Mouse (Mus musculus) heart, postnatal 4 days (tissue): ENCODE data around the gene Naa38. TPM values are rescaled to one million over a fixed set of nuclear protein-coding genes. Genes with fewer than 3 reads are reported as not detected.

Experiments
- DNase-seq: peaks from one replicate; pipeline ENCODE4 v3.0.0; 2021
- total RNA-seq, 2 experiments: library from RNA; stranded (reverse); gene quantifications; 2 replicates each; pipeline ENCODE4 v1.2.3; 2021

The Naa38 gene
- total RNA-seq: 100 to 1,000 TPM in 1 of 2 experiments, 10 to 100 TPM in 1; 92.3 to 101 TPM

- peak; percentile 88 for DNase-seq
Observed at GRCm38 (mm10) chr11:69395235-69395633, at the start of gene Naa38, which contains the start of gene Cyb5d1. Gene Naa38, plus strand, starts transcription at chr11:69395487. Gene Cyb5d1, minus strand, starts transcription at chr11:69395631.

GRCm38 (mm10) chr11:69346441-69346840, 48.8 kb upstream of the Naa38 start:
- no peak for DNase-seq

- DNase-seq: no peak
Observed at GRCm38 (mm10) chr11:69356544-69356943, 38.7 kb upstream of the Naa38 start.

GRCm38 (mm10) chr11:69357690-69358089, 37.6 kb upstream of the Naa38 start:
- no peak for DNase-seq

DNA sequence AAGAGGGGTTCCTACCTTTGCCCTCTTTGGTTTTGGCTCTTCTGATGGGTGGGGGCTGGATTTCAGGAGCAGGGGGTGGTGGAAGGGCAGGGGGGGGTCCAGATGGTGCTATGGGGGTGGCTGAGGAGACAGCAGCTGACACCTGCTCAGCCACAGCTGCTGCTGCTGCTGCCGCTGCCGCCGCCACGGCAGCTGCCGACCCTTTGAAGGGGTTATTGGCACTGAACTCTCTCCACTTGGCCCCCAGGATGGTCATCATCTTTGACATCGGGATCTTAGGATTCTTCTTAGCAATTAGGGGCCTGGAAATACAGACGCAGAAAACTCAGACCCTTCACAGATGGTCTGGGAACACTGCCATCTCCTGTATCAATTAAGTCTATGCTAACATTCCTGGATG, 33.3 kb upstream of the Naa38 start:
- no peak for DNase-seq

GRCm38 (mm10) chr11:69362479-69362878, 32.8 kb upstream of the Naa38 start:
- DNase-seq: no peak

DNA sequence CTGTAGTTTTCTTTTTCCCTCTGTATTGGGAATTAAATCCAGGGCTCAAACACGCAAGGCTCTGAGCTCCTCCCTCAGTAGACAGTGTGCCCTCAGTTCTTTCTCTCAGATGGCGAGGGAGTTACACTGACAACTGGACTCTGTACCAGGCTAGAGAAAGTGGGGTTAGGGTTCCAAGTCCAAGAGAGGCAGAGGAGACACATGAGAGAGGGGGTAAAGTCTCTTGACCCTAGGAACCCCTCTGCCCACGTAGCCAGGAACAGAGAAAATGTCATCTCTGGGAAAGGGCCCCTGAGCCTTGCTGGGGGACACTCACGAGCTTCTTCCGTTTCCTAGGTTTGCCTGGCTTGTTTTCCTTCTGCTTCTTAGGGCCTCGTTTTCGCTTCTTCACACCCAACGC, 30.9 kb upstream of the Naa38 start:
- DNase-seq: no peak

DNA sequence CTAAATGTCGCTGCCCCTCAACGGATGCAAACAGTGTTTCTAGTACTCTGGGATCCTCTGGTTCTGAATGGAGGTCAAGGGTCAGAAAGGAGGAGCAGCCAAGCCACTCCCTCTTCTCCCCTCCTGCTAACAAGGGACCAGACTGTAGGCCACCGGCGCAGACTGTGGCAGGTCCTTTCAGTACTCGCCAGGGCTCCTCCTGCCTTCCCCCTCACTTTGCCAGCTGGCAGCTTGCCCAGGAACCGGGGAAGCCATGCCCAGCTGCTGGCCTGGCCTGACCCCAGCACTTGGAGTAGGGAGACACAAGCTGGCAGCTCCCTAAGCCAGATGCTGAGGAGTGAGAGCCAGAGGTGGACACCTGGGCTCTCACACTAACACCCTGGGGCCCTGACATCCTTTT, 30.4 kb upstream of the Naa38 start:
- peak; percentile 99 for DNase-seq

DNA sequence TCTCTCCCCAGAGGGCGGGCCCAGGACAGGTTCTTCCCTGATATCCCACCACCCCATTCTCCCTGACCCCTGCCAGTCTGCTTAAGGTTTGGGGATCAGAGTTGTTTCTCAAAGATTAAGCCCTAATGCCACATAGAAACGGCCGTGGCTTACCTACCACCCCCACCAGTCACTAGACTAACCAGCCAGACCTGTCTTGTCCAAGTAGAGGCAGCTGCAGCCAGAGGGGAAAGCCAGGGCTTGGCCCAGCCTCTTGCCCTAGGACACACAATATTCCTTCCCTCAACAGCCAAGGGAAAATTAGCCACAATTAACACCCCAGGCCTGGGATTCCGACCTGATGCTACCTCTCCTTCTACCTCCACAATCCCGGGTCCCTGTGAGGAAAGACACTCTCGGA, 29.6 kb upstream of the Naa38 start:
- no peak for DNase-seq

DNA sequence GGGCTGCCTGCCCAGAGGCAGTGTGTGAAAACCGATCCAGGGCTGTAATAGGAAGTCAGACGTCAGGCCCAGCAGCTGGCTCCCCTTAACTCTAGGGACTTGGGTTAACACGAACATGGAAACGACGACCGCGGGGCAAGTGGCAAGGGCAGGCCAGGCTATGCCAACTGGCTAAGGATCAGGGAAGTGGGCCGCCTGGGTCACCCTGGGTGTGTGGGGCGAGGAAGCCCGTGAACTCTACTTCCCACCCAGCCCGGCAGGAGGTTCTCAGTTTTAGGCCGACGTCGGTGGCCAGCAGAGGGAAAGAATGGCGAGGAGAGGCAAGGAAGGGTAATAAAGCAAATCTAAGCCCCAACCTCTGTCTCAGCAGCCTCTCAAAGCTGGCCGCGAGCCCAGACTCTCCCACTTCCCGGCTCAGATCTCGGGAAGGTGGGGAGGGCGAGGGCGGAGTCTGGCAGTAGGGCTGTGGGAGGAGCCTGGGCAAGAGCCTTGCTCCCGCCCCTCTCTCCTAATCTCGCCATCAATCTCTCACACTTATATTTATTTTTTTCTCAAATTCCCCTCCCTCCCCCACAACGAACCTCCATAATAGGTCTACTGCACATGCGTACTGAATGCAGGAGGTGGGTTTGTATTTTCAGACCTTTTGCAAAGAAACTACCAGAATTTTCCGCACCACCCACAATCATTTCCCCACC, 29.0 kb upstream of the Naa38 start:
- peak; percentile 97 for DNase-seq

- no peak for DNase-seq
Observed at GRCm38 (mm10) chr11:69366855-69367615, 28.3 kb upstream of the Naa38 start.

DNA sequence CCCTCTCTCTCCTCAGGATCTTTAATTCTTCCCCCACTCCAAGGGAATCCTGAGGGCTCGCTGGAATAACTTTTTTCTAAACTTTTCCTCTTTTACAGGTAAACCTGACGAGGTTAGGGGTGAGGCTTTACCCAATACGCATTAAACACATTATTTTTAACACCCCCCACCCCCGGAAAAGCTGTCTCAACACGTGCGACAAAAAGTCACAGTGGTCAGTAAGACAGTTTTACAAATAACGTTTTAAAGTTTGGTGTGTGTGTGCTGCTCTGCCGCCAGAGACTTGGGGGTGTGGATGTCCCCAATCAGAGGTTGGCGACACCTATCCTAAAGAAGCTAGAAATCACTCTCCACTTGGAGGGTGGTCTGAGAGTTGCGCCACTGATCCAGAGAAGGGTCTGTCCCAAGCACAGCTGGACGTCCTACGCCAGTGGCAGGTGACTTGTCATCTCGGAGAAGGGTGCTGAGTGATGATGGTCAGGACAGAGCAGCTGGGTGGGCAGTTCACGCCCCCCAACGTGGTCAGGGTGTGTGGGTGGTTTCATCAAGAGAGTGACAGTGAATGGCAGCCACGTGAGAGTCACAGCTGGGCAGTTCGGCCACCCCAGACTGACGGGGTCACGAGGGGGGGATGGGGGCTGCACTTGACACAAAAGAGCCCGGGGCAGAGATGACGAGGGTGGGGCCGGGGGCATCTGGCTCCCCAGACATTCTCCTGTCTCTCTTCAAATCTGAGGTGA, 27.5 kb upstream of the Naa38 start:
- DNase-seq: peak; percentile 50

DNA sequence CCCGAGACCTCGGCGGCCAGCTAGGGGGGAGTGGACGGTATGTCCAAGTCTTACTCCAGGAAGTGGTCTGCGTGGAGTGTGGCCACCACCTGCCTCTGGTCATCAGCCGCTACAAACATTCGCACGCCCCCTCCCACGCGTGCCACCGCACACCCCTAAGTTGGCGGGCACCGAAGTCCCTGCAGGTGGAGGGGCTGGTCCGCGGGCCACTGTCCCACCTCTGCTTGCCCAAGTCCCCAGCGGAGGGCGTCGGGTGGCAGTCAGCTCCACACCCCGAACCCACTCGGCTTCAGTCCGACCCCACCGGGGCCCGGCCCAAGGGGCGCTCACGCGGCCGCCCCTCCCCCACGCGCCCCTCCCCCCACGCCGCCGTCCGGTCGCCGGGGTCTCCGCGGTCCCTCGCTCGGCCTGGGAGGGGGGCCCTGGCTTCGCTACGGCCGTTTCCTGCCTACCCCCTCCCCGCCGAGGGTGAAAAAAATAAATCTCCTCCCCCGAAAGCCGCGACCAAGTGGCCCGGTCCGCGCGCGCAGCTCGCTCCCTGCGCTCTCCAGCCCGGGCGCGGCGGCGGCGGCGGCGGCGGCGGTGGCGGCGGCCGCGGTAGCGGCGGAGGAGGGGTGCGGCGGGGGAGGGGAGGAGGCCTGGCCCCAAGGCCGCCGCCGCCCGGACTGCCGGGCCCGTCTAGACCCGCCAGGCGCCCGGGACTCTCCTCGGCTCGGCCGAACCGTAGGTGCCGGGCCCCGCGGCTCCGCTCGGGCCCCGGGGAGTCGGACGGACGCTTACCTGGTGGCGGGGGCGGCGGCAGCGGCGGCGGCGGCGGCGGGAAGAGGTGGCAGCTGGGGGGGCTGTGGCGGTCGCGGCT, 26.7 kb upstream of the Naa38 start:
- peak; percentile 53 for DNase-seq

GRCm38 (mm10) chr11:69369215-69369989, 25.9 kb upstream of the Naa38 start, which contains the start of gene Chd3:
Gene Chd3, minus strand, starts transcription at chr11:69369406.
- no peak for DNase-seq

DNA sequence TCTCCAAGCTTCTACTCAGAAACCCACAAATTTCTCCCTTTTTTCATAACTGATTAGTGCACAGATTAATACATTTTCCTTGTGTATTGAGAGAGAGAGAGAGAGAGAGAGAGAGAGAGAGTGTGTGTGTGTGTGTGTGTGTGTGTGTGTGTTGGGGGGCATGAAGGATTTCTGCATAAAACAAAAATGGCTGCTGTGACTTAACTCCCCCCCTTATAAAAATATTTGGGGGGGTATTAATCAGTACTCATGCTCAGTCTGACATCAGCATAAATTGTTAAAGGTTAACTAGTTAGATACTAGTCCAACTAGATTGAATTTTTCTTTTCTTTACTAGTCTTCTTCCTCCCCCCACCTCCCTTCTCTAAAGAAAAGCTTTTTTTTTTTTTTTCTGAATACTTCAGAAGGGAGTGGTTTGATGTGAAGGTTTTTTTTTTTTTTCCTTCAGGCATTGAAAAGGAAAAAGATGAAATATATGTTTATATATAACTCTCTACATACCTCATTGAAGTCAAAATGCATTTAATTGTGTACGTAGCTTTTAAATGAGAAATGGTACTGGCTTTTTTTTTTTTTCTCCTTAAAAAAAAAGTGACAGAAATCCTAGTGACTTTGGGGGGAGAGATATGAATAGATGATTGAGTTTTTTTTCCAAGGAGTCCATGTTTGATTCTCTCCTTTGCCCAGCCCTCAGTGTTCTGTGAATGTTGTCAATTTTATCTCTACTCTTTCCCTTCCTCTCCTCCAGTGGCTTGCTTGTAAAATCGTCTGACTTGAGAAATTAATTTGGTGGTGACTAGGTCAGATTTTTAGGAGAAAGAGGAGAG, 25.1 kb upstream of the Naa38 start:
- DNase-seq: no peak

DNA sequence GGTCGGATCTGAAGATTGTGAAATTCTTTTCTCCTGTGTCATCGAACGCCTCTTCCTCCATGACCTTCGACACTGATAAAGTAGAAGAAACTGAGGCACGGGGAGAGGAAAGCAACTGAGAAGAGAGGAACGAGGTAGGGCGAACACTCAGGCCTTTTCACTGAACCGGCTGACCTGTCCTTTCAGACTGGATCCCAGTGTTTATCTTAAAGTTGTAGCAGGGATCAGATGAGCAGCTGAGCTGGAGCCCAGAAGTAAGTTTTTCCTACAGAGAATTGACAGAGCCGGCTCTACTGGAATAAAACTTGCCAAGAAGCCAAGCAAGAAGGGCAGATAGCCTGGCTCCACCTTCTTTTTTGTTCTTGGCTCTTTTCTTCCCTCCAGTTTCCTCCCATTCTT, 24.5 kb upstream of the Naa38 start:
- DNase-seq: no peak

DNA sequence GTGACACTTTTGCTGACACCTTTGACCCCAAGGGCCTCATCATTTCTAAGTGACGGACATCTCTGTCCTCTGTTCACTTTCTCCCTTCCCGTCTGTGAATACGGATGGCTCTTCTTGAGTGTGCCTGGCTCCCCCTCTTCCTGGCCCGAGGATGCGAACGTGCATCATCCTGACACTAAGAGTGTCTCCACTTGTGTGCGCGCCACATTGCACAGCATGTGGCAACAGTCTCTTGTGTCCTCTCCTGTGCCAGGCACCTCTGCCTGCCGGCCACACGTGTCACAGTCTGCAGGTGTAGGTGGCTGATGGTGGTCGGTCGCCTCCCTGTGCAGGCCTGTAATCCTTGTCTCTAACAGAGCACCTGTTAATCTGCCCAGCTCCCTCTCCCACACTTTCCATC, 23.7 kb upstream of the Naa38 start:
- DNase-seq: no peak

DNA sequence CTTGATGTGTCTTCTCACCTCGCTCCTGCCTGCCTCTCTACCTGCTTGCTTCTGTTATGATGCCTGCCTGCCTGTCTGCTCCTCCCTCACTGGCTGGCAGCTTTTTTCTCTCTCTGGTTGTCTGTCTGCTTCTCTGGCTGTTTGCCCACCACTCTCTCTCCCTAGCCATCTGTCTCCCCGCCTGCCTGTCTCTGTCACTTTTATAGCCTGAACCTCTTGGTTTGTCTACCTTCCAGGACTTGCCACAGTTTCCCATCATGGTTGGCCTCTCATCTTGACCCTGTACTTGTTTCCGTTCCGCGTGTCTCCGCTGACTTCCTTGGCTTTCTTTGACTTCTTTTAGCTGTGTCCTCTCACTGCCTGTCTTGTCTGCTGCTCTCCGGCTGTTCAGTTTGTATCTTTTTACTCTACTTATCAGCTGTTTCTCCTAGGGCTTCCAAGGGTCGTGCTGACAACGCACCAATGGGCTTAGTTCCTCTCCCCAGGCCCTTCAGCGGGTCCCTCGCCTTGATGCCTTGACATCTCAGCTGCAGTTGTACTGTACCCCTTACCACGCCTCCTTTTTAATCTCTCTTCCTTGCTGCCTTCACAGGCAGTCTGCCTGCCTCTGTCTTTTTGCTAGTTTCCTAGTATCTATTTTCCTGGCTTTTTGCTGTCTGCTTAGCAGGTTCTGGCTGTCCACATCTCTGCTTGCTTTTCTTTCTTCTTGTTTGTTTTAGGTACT, 23.1 kb upstream of the Naa38 start:
- DNase-seq: no peak

DNA sequence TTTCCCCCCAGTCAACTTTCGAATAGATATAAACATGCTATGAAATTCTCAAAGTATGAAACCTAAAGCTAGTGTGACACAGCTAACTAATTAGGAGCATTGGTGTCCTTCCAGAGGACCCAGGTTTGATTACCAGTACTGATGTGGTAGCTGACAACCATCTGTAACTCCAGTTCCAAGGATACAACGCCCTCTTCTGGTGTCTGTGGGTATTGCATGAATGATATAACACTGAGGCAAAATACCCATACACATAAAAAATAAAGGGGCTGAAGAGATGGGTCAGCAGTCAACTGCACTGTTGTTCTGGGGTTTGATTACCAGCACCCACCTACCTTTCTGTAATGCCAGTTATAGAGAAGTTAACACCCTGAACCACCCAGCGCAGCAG, 22.5 kb upstream of the Naa38 start:
- DNase-seq: peak; percentile 30
